Mouse (Mus musculus): ENCODE data around the gene Rasl12.

DNA sequence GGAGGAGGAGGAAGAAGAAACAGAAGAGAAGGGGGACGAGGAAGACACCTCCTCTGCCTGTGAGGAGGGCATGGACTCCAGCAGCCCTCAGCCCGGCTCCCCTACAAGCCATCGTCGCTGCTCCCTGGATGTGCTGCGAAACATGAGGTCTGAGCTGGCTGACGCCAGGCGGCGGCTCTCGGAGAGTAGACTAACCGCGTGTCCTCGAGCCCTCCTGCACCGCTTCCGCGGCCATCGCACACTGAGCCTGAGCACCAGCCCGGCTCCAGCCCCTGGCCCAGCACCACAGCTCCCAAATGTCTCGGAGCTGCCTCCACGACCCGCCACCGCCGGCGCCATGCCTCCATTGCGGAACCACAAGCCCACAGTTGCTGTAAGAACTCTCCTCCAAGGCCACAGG lies 26.6 kb upstream of the Rasl12 start:
- TF ChIP-seq CTCF (IDR thresholded peaks at IDR 0.05; ENCODE audit: low read depth) (no peak), EP300 (IDR thresholded peaks at IDR 0.05; ENCODE audit: low read depth) (no peak)
